Mouse (Mus musculus) liver, postnatal 0 days (tissue): ENCODE data around the gene Bmf.

Source experiments
- CTCF ChIP-seq: sonication (generic); IDR thresholded peaks from 2 replicates; pipeline ENCODE4 v1.5.1; 2016; ENCODE audit warnings: antibody characterized with exemption, low read depth
- EP300 ChIP-seq: IDR thresholded peaks from 2 replicates; pipeline ENCODE4 v1.6.1; 2016; ENCODE audit warnings: antibody characterized with exemption, low read depth, mild to moderate bottlenecking

GRCm38 (mm10) chr2:118532401-118532800 lies 17.1 kb downstream of the Bmf start:
- TF ChIP-seq CTCF = no peak
- TF ChIP-seq EP300 = no peak
